Mouse (Mus musculus) kidney, adult 11 months (tissue): ENCODE data around the gene Brf1.

Experiments
- DNase-seq: peaks from one replicate; pipeline ENCODE4 v3.0.0; 2022

Brf1 gene

GRCm38 (mm10) chr12:112937906-112938305 lies 62.6 kb downstream of the Brf1 start:
- no peak for DNase-seq

GRCm38 (mm10) chr12:112932647-112933046 lies 67.9 kb downstream of the Brf1 start:
- no peak for DNase-seq

GRCm38 (mm10) chr12:112929562-112930352 lies 70.7 kb downstream of the Brf1 start, which contains the start of gene Jag2:
Jag2 (minus strand) TSS chr12:112929776.
- DNase-seq: no peak

GRCm38 (mm10) chr12:112928401-112929241 lies 71.9 kb downstream of the Brf1 start:
- no peak for DNase-seq

- DNase-seq: no peak
These were observed 73.2 kb downstream of the Brf1 start for GRCm38 (mm10) chr12:112927265-112927664.

GRCm38 (mm10) chr12:112925950-112926349 lies 74.6 kb downstream of the Brf1 start:
- DNase-seq: no peak

GRCm38 (mm10) chr12:112922541-112922940 lies 78.0 kb downstream of the Brf1 start:
- DNase-seq: no peak

GRCm38 (mm10) chr12:112921518-112921917 lies 79.0 kb downstream of the Brf1 start:
- no peak for DNase-seq

- no peak for DNase-seq
These were observed 82.6 kb downstream of the Brf1 start for GRCm38 (mm10) chr12:112917906-112918305.

- no peak for DNase-seq
These were observed 83.0 kb downstream of the Brf1 start for GRCm38 (mm10) chr12:112917486-112917885.

- no peak for DNase-seq
These were observed 83.7 kb downstream of the Brf1 start for GRCm38 (mm10) chr12:112916698-112917400.

- no peak for DNase-seq
These were observed 84.9 kb downstream of the Brf1 start for GRCm38 (mm10) chr12:112915587-112915986.

GRCm38 (mm10) chr12:112914527-112914926 lies 86.0 kb downstream of the Brf1 start:
- DNase-seq: no peak

- DNase-seq: no peak
These were observed 87.4 kb downstream of the Brf1 start for GRCm38 (mm10) chr12:112912951-112913745.

- no peak for DNase-seq
These were observed 88.8 kb downstream of the Brf1 start for GRCm38 (mm10) chr12:112911701-112912100.
